Mouse (Mus musculus) E14TG2a.4 (cell line): ENCODE data around the gene B4galt1.

Experiments used
- CTCF ChIP-seq: conservative IDR thresholded peaks from 2 replicates; pipeline ENCODE4 v1.5.1; 2014; ENCODE audit warnings: low read length
- POU5F1 ChIP-seq: IDR thresholded peaks from 2 replicates; pipeline ENCODE4 v1.6.1; 2014; ENCODE audit warnings: low read length, borderline replicate concordance

DNA sequence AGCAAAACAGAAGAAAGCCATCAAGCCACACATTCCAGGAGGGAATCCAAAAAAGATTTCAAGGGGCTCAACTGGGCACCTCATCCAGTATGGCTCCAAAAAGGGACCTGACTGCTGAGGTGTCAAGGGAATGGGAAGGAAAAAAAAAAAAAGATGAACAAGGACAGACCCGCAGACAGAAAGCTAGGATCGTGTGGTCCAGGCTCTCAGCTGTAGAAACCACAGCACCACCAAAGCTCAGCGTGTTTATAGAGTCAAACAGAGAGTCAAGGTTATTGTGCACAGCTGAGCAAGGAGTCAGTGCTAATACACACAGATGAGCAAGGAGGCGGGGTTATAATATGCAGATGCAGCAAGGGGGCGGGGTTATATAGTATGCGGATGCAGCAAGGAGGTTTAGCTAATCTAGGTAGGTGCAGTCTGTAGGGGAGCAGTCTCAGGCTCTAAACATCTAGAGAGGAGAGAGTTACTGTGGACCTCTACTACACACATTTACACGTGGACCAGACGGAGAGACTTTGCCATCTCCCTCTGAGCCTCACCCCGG lies 68.1 kb downstream of the B4galt1 start:
- TF ChIP-seq CTCF (no peak), POU5F1 (no peak)
